Mouse (Mus musculus) intestine, embryonic 14.5 days (tissue): ENCODE measurements at regions not wholly inside any gene's neighbourhood (a gene's known extent, or its start where the extent isn't known, plus 50 kb on each side); places are given as distances from the start of the nearest gene placed in this dataset.

ENCODE experiments used
- ATAC-seq: fragments of 200-750 bp; cut with Nextera tagmentation; replicated peaks from 2 replicates; pipeline ENCODE4 v1.8.0; 2017; ENCODE audit warnings: low read depth, moderate number of reproducible peaks, moderate TSS enrichment, moderate library complexity; ENCODE audit not compliant: low FRiP score, low TSS enrichment
- DNase-seq: peaks from one replicate; pipeline ENCODE4 v3.0.0-alpha.2; 2018; ENCODE audit warnings: low spot score
- H3K27ac ChIP-seq: fragments of 300-500 bp; sonication (generic); 2 replicates; pipeline ENCODE4 v1.5.1; 2014; ENCODE audit warnings: low read depth, mild to moderate bottlenecking, control low read depth
- H3K27me3 ChIP-seq: fragments of 300-500 bp; sonication (generic); replicated peaks from 2 replicates; pipeline ENCODE4 v1.6.1; 2014; ENCODE audit warnings: low read length, control low read depth; ENCODE audit not compliant: control insufficient read depth, insufficient read depth
- H3K36me3 ChIP-seq: fragments of 300-500 bp; sonication (generic); 2 replicates; pipeline ENCODE4 v1.6.1; 2014; ENCODE audit warnings: low read length, control low read depth; ENCODE audit not compliant: control insufficient read depth, insufficient read depth
- H3K4me1 ChIP-seq: fragments of 300-500 bp; sonication (generic); replicated peaks from 2 replicates; pipeline ENCODE4 v1.6.1; 2014; ENCODE audit warnings: low read length, control low read depth, mixed read lengths; ENCODE audit not compliant: control insufficient read depth, insufficient read depth
- H3K4me2 ChIP-seq: fragments of 300-500 bp; sonication (generic); 2 replicates; pipeline ENCODE4 v1.6.1; 2014; ENCODE audit warnings: low read length
- H3K4me3 ChIP-seq: fragments of 300-500 bp; sonication (generic); 2 replicates; pipeline ENCODE4 v1.5.1; 2014; ENCODE audit warnings: low read depth, low read length, control low read depth, mixed read lengths
- H3K9ac ChIP-seq: fragments of 300-500 bp; sonication (generic); 2 replicates; pipeline ENCODE4 v1.6.1; 2014; ENCODE audit warnings: mild to moderate bottlenecking, low read length
- H3K9me3 ChIP-seq: fragments of 300-500 bp; sonication (generic); 2 replicates; pipeline ENCODE4 v1.6.1; 2016; ENCODE audit warnings: low read length, control low read depth; ENCODE audit not compliant: control insufficient read depth
- WGBS: fragments of 180-500 bp; shearing (Covaris S2); extraction: QIAGEN DNeasy Blood & Tissue Kit; methylation state at CpG from one replicate; pipeline ENCODE4 v1.1.7; 2014; 5-methylcytosine and 5-hydroxymethylcytosine counted together

DNA sequence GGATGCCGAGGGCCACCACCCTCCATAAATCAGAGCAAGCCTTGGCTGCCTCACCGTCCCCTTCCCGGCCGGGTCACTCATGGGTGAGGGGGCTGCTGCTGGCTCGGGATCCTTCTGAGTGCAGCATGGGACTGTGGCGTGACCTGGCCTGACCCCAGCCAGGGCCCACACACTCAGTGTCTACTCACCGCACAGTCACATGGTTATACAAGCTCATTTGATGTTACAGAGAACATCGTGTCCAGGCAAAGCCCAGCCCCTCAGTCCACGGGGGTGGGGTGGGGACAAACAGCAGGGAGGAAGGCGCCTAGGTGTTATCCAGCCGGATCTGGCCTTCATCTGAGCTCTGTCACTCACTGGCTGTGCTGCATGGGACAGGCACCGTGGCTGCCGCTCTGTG is 195.9 kb upstream of the Dio3 start:
- no peak overlapping the region for H3K27ac ChIP-seq
- 20% methylated on average over 13 of the region's 13 CpGs for WGBS
- no peak overlapping the region for H3K4me3 ChIP-seq
- H3K9ac ChIP-seq: no peak overlapping the region
- H3K4me2 ChIP-seq: no peak overlapping the region
- no peaks in the 10 kb centered on the region; the same call in 1 of the 2 replicates for H3K4me1 ChIP-seq
- DNase-seq: no peak
- no peaks in the 10 kb centered on the region for H3K27me3 ChIP-seq
- H3K36me3 ChIP-seq: no peaks in the 10 kb centered on the region
- no peak for ATAC-seq
- H3K9me3 ChIP-seq: no peaks in the 10 kb centered on the region

DNA sequence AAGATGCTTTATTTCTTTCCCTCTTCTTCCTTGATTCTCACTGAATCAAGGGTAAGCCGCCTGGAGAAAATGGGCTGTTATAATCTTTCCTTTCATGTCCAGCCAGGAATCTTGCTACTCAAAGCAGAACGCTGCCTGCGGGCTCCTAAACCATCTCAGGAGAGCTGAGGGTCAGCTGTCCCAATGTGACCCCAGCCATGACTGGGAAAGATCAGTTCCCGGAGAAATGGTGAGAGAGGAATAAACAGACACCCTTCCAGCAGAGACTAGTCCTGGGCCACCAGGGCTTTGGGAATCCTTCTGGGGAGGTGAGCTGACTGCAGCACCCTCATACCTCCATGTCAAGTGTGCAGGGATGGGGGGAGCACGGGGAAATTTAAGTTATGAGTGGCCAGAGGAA is 195.4 kb upstream of the Dio3 start:
- Histone ChIP-seq H3K9ac (no peak overlapping the region), H3K4me2 (no peak overlapping the region), H3K36me3 (no peaks in the 10 kb centered on the region), H3K4me3 (no peak overlapping the region), H3K4me1 (no peaks in the 10 kb centered on the region; the same call in 1 of the 2 replicates), H3K27ac (no peak overlapping the region), H3K27me3 (no peaks in the 10 kb centered on the region), H3K9me3 (no peaks in the 10 kb centered on the region)
- WGBS: 39% methylated on average over 5 of the region's 5 CpGs
- DNase-seq (no peak), ATAC-seq (no peak)

DNA sequence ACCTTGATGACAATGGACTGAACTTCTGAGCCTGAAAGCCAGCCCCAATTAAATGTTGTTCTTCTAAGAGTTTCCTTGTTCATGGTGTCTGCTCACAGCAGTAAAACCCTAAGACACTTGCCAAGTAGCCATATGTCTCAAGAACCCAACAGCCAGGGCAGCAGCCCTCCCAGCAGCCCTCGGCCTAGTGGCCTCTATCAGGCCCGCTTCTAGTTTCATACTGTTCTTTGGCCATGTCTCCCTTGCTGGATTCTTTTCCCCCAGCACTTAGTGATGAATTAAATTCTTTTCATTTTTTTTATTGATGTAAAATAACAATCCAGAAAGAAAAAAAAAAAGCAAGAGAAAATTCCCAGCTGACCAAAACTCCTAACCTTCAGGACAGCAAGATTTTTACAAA is 191.9 kb upstream of the Dio3 start:
- ATAC-seq (no peak), DNase-seq (no peak)
- H3K36me3 ChIP-seq: no peaks in the 10 kb centered on the region
- H3K9ac ChIP-seq: no peak overlapping the region
- 78% methylated on average over 2 of the region's 2 CpGs for WGBS
- no peak overlapping the region for H3K4me2 ChIP-seq
- no peaks in the 10 kb centered on the region for H3K9me3 ChIP-seq
- H3K27ac ChIP-seq: no peak overlapping the region
- no peak overlapping the region for H3K4me3 ChIP-seq
- no peaks in the 10 kb centered on the region; the same call in 1 of the 2 replicates for H3K4me1 ChIP-seq
- H3K27me3 ChIP-seq: no peaks in the 10 kb centered on the region

DNA sequence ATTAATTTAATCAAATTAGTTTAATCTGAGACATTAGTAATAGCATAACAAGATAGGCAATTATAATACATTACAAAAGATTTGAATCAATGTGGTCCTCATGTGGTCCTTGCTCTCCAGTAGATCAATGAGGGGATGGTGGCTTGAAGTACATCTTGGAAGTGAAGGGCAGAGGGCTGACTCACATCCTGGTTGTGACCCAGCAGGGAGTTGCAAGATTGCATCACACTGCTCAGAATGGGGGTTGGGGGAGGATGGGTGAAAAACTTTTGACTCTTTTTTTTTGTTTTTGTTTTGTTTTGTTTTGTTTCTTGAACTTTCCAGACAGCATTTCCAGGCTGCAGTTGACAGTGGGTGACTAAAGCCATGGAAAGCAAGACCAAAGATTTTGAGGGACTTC is 191.1 kb upstream of the Dio3 start:
- Histone ChIP-seq H3K27me3 (no peaks in the 10 kb centered on the region), H3K4me2 (no peak overlapping the region), H3K9ac (no peak overlapping the region), H3K9me3 (no peaks in the 10 kb centered on the region), H3K4me3 (no peak overlapping the region), H3K4me1 (peaks cover 2% of the 10 kb centered on the region; the same call in 1 of the 2 replicates), H3K36me3 (no peaks in the 10 kb centered on the region), H3K27ac (no peak overlapping the region)
- ATAC-seq: no peak
- no peak for DNase-seq

DNA sequence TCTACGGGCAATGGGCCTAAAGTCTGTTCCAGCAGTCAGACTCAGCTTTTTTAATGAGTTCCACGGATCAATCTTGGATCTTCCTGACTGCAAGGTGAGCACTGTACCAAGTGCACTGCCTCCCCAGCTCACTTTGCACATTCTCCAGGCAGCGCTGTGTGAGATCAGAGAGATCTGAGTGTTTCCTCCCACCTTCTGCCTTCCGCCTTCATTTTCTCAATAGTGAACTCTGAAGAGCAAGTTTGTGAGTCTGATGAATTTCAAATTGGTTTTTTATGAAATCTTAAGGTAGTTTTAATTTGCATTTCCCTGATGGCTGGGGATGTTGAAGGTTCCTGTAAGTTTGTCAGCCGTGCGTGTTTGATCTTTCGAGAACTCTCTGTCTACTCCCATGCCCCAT is 176.7 kb upstream of the Dio3 start:
- no peak overlapping the region for H3K4me2 ChIP-seq
- H3K27me3 ChIP-seq: no peaks in the 10 kb centered on the region
- H3K9me3 ChIP-seq: no peaks in the 10 kb centered on the region
- no peaks in the 10 kb centered on the region for H3K36me3 ChIP-seq
- H3K9ac ChIP-seq: no peak overlapping the region
- ATAC-seq (no peak), DNase-seq (no peak)
- WGBS: 78% methylated on average over 7 of the region's 7 CpGs
- H3K4me3 ChIP-seq: no peak overlapping the region
- no peaks in the 10 kb centered on the region for H3K4me1 ChIP-seq
- H3K27ac ChIP-seq: no peak overlapping the region

DNA sequence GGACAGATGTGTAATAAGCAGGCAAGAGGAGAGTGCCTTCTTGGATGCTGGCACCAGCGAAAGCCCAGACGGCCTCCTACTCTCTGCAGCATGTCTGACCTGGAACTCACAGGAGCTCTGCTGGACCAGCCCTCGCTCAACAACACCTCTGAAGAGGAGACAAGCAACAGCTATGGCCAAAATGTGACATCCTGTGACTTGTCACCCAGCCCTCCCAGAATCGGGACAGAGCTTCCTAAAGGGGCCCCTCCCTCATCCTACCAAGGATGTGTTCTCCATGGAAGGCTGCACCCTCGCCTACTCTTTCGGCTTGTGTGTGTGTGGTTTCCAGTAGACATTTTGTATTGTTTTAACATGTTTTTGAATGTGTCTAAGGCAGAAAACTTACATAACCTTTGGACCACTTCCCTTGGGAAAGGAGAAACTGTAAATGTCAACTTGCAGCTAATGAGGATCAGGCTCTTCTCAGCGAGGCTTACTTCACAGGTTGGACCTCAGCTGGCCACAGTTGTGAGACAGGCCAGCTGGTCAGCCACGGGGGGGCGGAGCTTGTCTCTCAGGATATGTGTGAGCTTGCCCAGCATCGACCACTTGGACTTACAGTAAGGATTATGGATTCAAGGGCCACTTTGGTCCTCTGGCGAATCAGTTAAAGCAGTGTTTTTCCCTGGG is 166.7 kb upstream of the Dio3 start:
- no peak for DNase-seq
- H3K9me3 ChIP-seq: no peaks in the 10 kb centered on the region
- WGBS: 62% methylated on average over 11 of the region's 11 CpGs
- no peak overlapping the region for H3K27ac ChIP-seq
- no peak overlapping the region for H3K9ac ChIP-seq
- H3K4me3 ChIP-seq: no peak overlapping the region
- H3K36me3 ChIP-seq: no peaks in the 10 kb centered on the region
- no peak overlapping the region for H3K4me2 ChIP-seq
- no peak for ATAC-seq
- no peaks in the 10 kb centered on the region for H3K27me3 ChIP-seq
- H3K4me1 ChIP-seq: peaks cover 6% of the 10 kb centered on the region

DNA sequence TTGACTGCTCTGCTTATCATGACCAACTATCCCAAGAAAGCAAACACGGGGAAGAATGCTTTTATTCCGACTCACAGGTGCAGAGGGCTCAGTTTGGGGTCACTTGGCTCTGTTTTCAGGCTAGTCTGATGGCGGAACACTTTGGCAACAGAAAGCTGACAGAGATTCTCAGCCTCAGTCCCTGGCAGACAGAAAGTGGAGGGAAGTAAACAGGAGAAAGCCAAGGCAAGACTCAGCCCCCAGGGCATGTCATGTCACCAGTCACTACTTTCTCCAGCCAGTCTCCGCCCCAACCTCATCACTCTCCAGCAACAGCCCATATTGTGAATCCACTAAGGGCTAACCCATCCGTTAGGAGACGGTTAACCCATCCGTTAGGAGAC is 166.2 kb upstream of the Dio3 start:
- WGBS: 83% methylated on average over 7 of the region's 7 CpGs
- ATAC-seq: no peak
- H3K27ac ChIP-seq: no peak overlapping the region
- H3K4me2 ChIP-seq: no peak overlapping the region
- H3K4me3 ChIP-seq: no peak overlapping the region
- no peak for DNase-seq
- H3K9ac ChIP-seq: no peak overlapping the region
- peaks cover 6% of the 10 kb centered on the region for H3K4me1 ChIP-seq
- H3K9me3 ChIP-seq: no peaks in the 10 kb centered on the region
- no peaks in the 10 kb centered on the region for H3K36me3 ChIP-seq
- no peaks in the 10 kb centered on the region for H3K27me3 ChIP-seq

DNA sequence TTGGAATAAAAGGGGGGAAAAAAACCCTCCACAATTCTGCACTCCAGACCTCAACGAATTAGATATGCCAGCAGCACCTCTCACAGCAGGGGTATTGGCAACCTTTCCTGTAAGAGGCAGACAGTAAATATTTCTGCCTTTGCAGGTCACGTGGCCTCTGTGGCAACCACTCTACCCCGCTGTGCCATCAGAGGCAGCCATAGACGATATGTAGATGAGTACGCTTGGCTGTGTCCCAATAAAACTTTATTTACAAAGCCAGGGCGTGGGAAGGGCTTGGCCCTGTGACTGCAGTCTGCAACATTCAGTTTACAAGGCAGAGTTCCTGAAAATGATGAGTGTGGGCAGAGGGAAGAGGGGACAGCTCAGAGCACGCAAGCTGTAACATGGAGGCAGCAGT is 158.7 kb upstream of the Dio3 start:
- WGBS: 68% methylated on average over 7 of the region's 7 CpGs
- no peak for ATAC-seq
- H3K4me1 ChIP-seq: no peaks in the 10 kb centered on the region
- no peak overlapping the region for H3K4me3 ChIP-seq
- H3K9ac ChIP-seq: no peak overlapping the region
- no peak overlapping the region for H3K27ac ChIP-seq
- DNase-seq: no peak
- H3K9me3 ChIP-seq: no peaks in the 10 kb centered on the region
- H3K4me2 ChIP-seq: no peak overlapping the region
- H3K36me3 ChIP-seq: no peaks in the 10 kb centered on the region
- no peaks in the 10 kb centered on the region for H3K27me3 ChIP-seq

DNA sequence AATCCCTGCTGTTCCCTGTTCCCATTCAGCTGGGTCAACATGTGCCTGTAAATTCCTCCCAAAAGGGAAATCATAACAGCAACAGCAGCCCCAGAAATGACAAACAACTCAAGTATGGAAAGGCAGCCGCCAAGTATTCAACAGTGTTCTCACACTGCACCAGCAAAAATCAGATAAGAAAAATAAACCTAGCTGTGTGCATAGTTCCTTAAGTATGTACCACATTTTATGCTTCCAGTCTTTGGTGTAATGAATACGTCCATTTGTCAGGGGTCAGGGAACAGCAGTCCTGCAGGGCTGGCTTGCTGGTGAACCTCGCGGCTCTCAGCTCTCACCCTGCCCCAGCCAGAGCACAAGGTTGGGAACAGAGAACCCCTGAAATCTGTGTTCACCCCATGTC is 155.9 kb upstream of the Dio3 start:
- ATAC-seq (no peak), DNase-seq (no peak)
- H3K27me3 ChIP-seq: no peaks in the 10 kb centered on the region
- H3K9me3 ChIP-seq: no peaks in the 10 kb centered on the region
- no peak overlapping the region for H3K4me3 ChIP-seq
- no peaks in the 10 kb centered on the region for H3K36me3 ChIP-seq
- H3K4me2 ChIP-seq: no peak overlapping the region
- H3K4me1 ChIP-seq: no peaks in the 10 kb centered on the region
- no peak overlapping the region for H3K27ac ChIP-seq
- 46% methylated on average over 4 of the region's 4 CpGs for WGBS
- H3K9ac ChIP-seq: no peak overlapping the region
